Mouse (Mus musculus) forebrain, embryonic 10.5 days (tissue): Measurements from ENCODE around the gene Myl4. TPM values are rescaled to one million over a fixed set of nuclear protein-coding genes. Genes with fewer than 3 reads are reported as not detected.

ENCODE experiments used
- DNase-seq: peaks from one replicate; pipeline ENCODE4 v3.0.0-alpha.2; 2017; ENCODE audit warnings: low spot score; ENCODE audit errors: extremely low spot score
- H3K27ac ChIP-seq: fragments of 300-500 bp; sonication (generic); 2 replicates; pipeline ENCODE4 v1.5.1; 2016; ENCODE audit warnings: mild to moderate bottlenecking
- H3K27me3 ChIP-seq: fragments of 300-500 bp; sonication (generic); 2 replicates; pipeline ENCODE4 v1.6.1; 2016; ENCODE audit warnings: mild to moderate bottlenecking; ENCODE audit not compliant: poor library complexity, severe bottlenecking
- H3K36me3 ChIP-seq: fragments of 300-500 bp; sonication (generic); replicated peaks from 2 replicates; pipeline ENCODE4 v1.6.1; 2016; ENCODE audit warnings: mild to moderate bottlenecking, moderate library complexity
- H3K4me1 ChIP-seq: fragments of 300-500 bp; sonication (generic); 2 replicates; pipeline ENCODE4 v1.6.1; 2016
- H3K4me3 ChIP-seq: fragments of 300-500 bp; sonication (generic); 2 replicates; pipeline ENCODE4 v1.5.1; 2016; ENCODE audit warnings: mild to moderate bottlenecking, moderate library complexity
- H3K9me3 ChIP-seq: fragments of 300-500 bp; sonication (generic); 2 replicates; pipeline ENCODE4 v1.6.1; 2016; ENCODE audit warnings: mild to moderate bottlenecking, moderate library complexity
- whole genome bisulfite sequencing: fragments of 180-500 bp; shearing (Covaris S2); methylation state at CpG from one replicate; pipeline ENCODE4 v1.1.7; 2016; 5-methylcytosine and 5-hydroxymethylcytosine counted together
- polyA plus RNA-seq: library from polyadenylated mRNA; unstranded; fragments of >200 nt; fragmentation: Nextera tagmentation; extraction: Ambion mirVana; gene quantifications from 2 replicates; pipeline ENCODE4 v1.2.1, GENCODE M21; 2016

The Myl4 gene
- polyA plus RNA-seq, 1 experiment from 2014 or later = 0.83 TPM

GRCm38 (mm10) chr11:104576772-104577612 is 26.5 kb downstream of the Myl4 start:
- Histone ChIP-seq H3K27ac (no peak overlapping the region), H3K9me3 (no peaks in the 10 kb centered on the region), H3K36me3 (no peaks in the 10 kb centered on the region), H3K27me3 (peaks cover 7% of the 10 kb centered on the region), H3K4me3 (no peak overlapping the region), H3K4me1 (peaks cover 9% of the 10 kb centered on the region)
- WGBS = 48% methylated on average over 10 of the region's 10 CpGs
- DNase-seq = no peak

- Histone ChIP-seq H3K4me1 (peaks cover 9% of the 10 kb centered on the region), H3K27me3 (no peaks in the 10 kb centered on the region), H3K27ac (no peak overlapping the region), H3K36me3 (no peaks in the 10 kb centered on the region), H3K9me3 (no peaks in the 10 kb centered on the region), H3K4me3 (no peak overlapping the region)
- 74% methylated on average over 5 of the region's 5 CpGs for WGBS
- no peak for DNase-seq
Measured at GRCm38 (mm10) chr11:104578074-104578473, 27.6 kb downstream of the Myl4 start.

GRCm38 (mm10) chr11:104579084-104579483 is 28.6 kb downstream of the Myl4 start:
- Histone ChIP-seq H3K36me3 (no peaks in the 10 kb centered on the region), H3K9me3 (no peaks in the 10 kb centered on the region), H3K4me1 (peaks cover 9% of the 10 kb centered on the region), H3K4me3 (no peak overlapping the region), H3K27ac (no peak overlapping the region), H3K27me3 (no peaks in the 10 kb centered on the region)
- DNase-seq = no peak
- WGBS = 91% methylated on average over 9 of the region's 9 CpGs

- 94% methylated on average over 8 of the region's 8 CpGs for WGBS
- DNase-seq = no peak
- no peaks in the 10 kb centered on the region for H3K36me3 ChIP-seq
Measured at GRCm38 (mm10) chr11:104579575-104579974, 29.1 kb downstream of the Myl4 start.

GRCm38 (mm10) chr11:104580091-104580490 is 29.6 kb downstream of the Myl4 start:
- peaks cover 9% of the 10 kb centered on the region for H3K4me1 ChIP-seq
- DNase-seq = no peak

More at GRCm38 (mm10) chr11:104579575-104579974, 29.1 kb downstream of the Myl4 start:
- H3K4me3 ChIP-seq = no peak overlapping the region
- H3K27me3 ChIP-seq = no peaks in the 10 kb centered on the region
- peaks cover 9% of the 10 kb centered on the region for H3K4me1 ChIP-seq
- no peak overlapping the region for H3K27ac ChIP-seq
- H3K9me3 ChIP-seq = no peaks in the 10 kb centered on the region

GRCm38 (mm10) chr11:104580606-104581005 is 30.1 kb downstream of the Myl4 start:
- peaks cover 9% of the 10 kb centered on the region for H3K4me1 ChIP-seq

More at GRCm38 (mm10) chr11:104580091-104580490, 29.6 kb downstream of the Myl4 start:
- H3K4me3 ChIP-seq = no peak overlapping the region
- H3K27me3 ChIP-seq = no peaks in the 10 kb centered on the region
- WGBS = 87% methylated on average over 6 of the region's 6 CpGs
- H3K9me3 ChIP-seq = no peaks in the 10 kb centered on the region
- no peaks in the 10 kb centered on the region for H3K36me3 ChIP-seq
- no peak overlapping the region for H3K27ac ChIP-seq

GRCm38 (mm10) chr11:104581446-104582307 is 31.2 kb downstream of the Myl4 start:
- DNase-seq = no peak
- H3K4me3 ChIP-seq = no peak overlapping the region
- peaks cover 9% of the 10 kb centered on the region for H3K4me1 ChIP-seq
- H3K9me3 ChIP-seq = no peaks in the 10 kb centered on the region
- 80% methylated on average over 18 of the region's 18 CpGs for WGBS
- H3K36me3 ChIP-seq = no peaks in the 10 kb centered on the region
- no peaks in the 10 kb centered on the region for H3K27me3 ChIP-seq
- no peak overlapping the region for H3K27ac ChIP-seq

More at GRCm38 (mm10) chr11:104580606-104581005, 30.1 kb downstream of the Myl4 start:
- Histone ChIP-seq H3K27ac (no peak overlapping the region), H3K4me3 (no peak overlapping the region), H3K36me3 (no peaks in the 10 kb centered on the region), H3K9me3 (no peaks in the 10 kb centered on the region), H3K27me3 (no peaks in the 10 kb centered on the region)
- DNase-seq = no peak
- 94% methylated on average over 5 of the region's 5 CpGs for WGBS

- H3K4me3 ChIP-seq = no peak overlapping the region
- H3K4me1 ChIP-seq = peaks cover 7% of the 10 kb centered on the region
- 89% methylated on average over 2 of the region's 2 CpGs for WGBS
- H3K27me3 ChIP-seq = no peaks in the 10 kb centered on the region
- DNase-seq = no peak
- H3K9me3 ChIP-seq = no peaks in the 10 kb centered on the region
- H3K36me3 ChIP-seq = no peaks in the 10 kb centered on the region
- H3K27ac ChIP-seq = no peak overlapping the region
Measured at GRCm38 (mm10) chr11:104582308-104582606, 31.8 kb downstream of the Myl4 start.

GRCm38 (mm10) chr11:104582630-104583364 is 32.3 kb downstream of the Myl4 start:
- Histone ChIP-seq H3K27me3 (no peaks in the 10 kb centered on the region), H3K36me3 (no peaks in the 10 kb centered on the region), H3K27ac (no peak overlapping the region), H3K4me1 (peaks cover 5% of the 10 kb centered on the region), H3K4me3 (no peak overlapping the region), H3K9me3 (peaks cover under 1% of the 10 kb centered on the region; the same call in 1 of the 2 replicates)
- DNase-seq = no peak
- 69% methylated on average over 13 of the region's 13 CpGs for WGBS

- Histone ChIP-seq H3K27me3 (no peaks in the 10 kb centered on the region), H3K4me3 (no peak overlapping the region), H3K36me3 (no peaks in the 10 kb centered on the region), H3K4me1 (no peaks in the 10 kb centered on the region), H3K27ac (no peak overlapping the region), H3K9me3 (peaks cover 13% of the 10 kb centered on the region)
- WGBS = 72% methylated on average over 5 of the region's 5 CpGs
- DNase-seq = no peak
Measured at GRCm38 (mm10) chr11:104585495-104585894, 35.0 kb downstream of the Myl4 start.

GRCm38 (mm10) chr11:104587904-104588303 is 37.4 kb downstream of the Myl4 start:
- Histone ChIP-seq H3K27ac (no peak overlapping the region), H3K4me3 (no peak overlapping the region), H3K4me1 (no peaks in the 10 kb centered on the region; the same call in 1 of the 2 replicates), H3K9me3 (peaks cover 13% of the 10 kb centered on the region), H3K27me3 (no peaks in the 10 kb centered on the region), H3K36me3 (no peaks in the 10 kb centered on the region)
- no peak for DNase-seq
- 96% methylated on average over 9 of the region's 9 CpGs for WGBS

GRCm38 (mm10) chr11:104588513-104588912 is 38.0 kb downstream of the Myl4 start:
- no peak overlapping the region for H3K4me3 ChIP-seq
- H3K36me3 ChIP-seq = no peaks in the 10 kb centered on the region
- no peak overlapping the region for H3K27ac ChIP-seq
- H3K27me3 ChIP-seq = no peaks in the 10 kb centered on the region
- DNase-seq = no peak
- H3K4me1 ChIP-seq = no peaks in the 10 kb centered on the region; the same call in 1 of the 2 replicates
- 94% methylated on average over 2 of the region's 2 CpGs for WGBS
- H3K9me3 ChIP-seq = peaks cover 13% of the 10 kb centered on the region
